Mouse (Mus musculus) forebrain, embryonic 16.5 days (tissue): ENCODE measurements around the gene Dusp27. TPM values are rescaled to one million over a fixed set of nuclear protein-coding genes. Genes with fewer than 3 reads are reported as not detected.
"Not testable (repeated sequence)": the region's sequence is repeated elsewhere in the genome, so short reads cannot be mapped to it uniquely, and the experiment has no call there.

ENCODE experiments used
- ATAC-seq: fragments of 200-750 bp; cut with Nextera tagmentation; 2 replicates; pipeline ENCODE4 v1.8.0; 2017; ENCODE audit warnings: mild to moderate bottlenecking, moderate library complexity
- H3K27ac ChIP-seq: fragments of 300-500 bp; sonication (generic); 2 replicates; pipeline ENCODE4 v1.5.1; 2014; ENCODE audit warnings: low read length, control low read depth
- H3K27me3 ChIP-seq: fragments of 300-500 bp; sonication (generic); replicated peaks from 2 replicates; pipeline ENCODE4 v1.6.1; 2014; ENCODE audit warnings: low read length; ENCODE audit not compliant: control insufficient read depth, insufficient read depth
- H3K36me3 ChIP-seq: fragments of 300-500 bp; sonication (generic); 2 replicates; pipeline ENCODE4 v1.6.1; 2014; ENCODE audit not compliant: control insufficient read depth, insufficient read depth
- H3K4me1 ChIP-seq: fragments of 300-500 bp; sonication (generic); replicated peaks from 2 replicates; pipeline ENCODE4 v1.6.1; 2014; ENCODE audit warnings: low read length; ENCODE audit not compliant: control insufficient read depth, insufficient read depth
- H3K4me2 ChIP-seq: fragments of 300-500 bp; sonication (generic); 2 replicates; pipeline ENCODE4 v1.6.1; 2014; ENCODE audit warnings: mild to moderate bottlenecking, low read length, control low read depth
- H3K4me3 ChIP-seq: fragments of 300-500 bp; sonication (generic); replicated peaks from 2 replicates; pipeline ENCODE4 v1.5.1; 2014; ENCODE audit warnings: mild to moderate bottlenecking, low read length, control low read depth
- H3K9ac ChIP-seq: fragments of 300-500 bp; sonication (generic); replicated peaks from 2 replicates; pipeline ENCODE4 v1.6.1; 2014; ENCODE audit warnings: low read depth, low read length, control low read depth
- H3K9me3 ChIP-seq: fragments of 300-500 bp; sonication (generic); 2 replicates; pipeline ENCODE4 v1.6.1; 2016; ENCODE audit warnings: low read length; ENCODE audit not compliant: control insufficient read depth
- WGBS: fragments of 180-500 bp; shearing (Covaris S2); extraction: QIAGEN DNeasy Blood & Tissue Kit; methylation state at CpG from one replicate; pipeline ENCODE4 v1.1.7; 2014; 5-methylcytosine and 5-hydroxymethylcytosine counted together
- polyA plus RNA-seq: library from polyadenylated mRNA; unstranded; fragments of >200 nt; fragmentation: Nextera tagmentation; extraction: Ambion mirVana; gene quantifications from 2 replicates; pipeline ENCODE4 v1.2.1, GENCODE M21; 2015

Gene Dusp27
- polyA plus RNA-seq, 1 experiment from 2014 or later, result 1.1 TPM

- H3K4me2 ChIP-seq, result no peak overlapping the region
- no peaks in the 10 kb centered on the region for H3K9me3 ChIP-seq
- 0 out of 2 replicates have a peak, but pooled peaks cover 5% of the 10 kb centered on the region for H3K27me3 ChIP-seq
- no peak overlapping the region for H3K27ac ChIP-seq
- H3K4me3 ChIP-seq, result no peak overlapping the region
- no peaks in the 10 kb centered on the region; the same call in 1 of the 2 replicates for H3K4me1 ChIP-seq
- H3K9ac ChIP-seq, result no peak overlapping the region
- WGBS, result 47% methylated on average over 11 of the region's 11 CpGs
- no peaks in the 10 kb centered on the region for H3K36me3 ChIP-seq
- ATAC-seq, result no peak
These were observed 23.6 kb upstream of the Dusp27 start for GRCm38 (mm10) chr1:166151341-166151740.

- H3K4me3 ChIP-seq, result no peak overlapping the region
- no peak for ATAC-seq
- 81% methylated on average over 7 of the region's 7 CpGs for WGBS
- no peak overlapping the region for H3K4me2 ChIP-seq
- H3K27me3 ChIP-seq, result 0 out of 2 replicates have a peak, but pooled peaks cover 5% of the 10 kb centered on the region
- no peak overlapping the region for H3K27ac ChIP-seq
- H3K9ac ChIP-seq, result no peak overlapping the region
- H3K4me1 ChIP-seq, result no peaks in the 10 kb centered on the region; the same call in 1 of the 2 replicates
- no peaks in the 10 kb centered on the region for H3K9me3 ChIP-seq
- no peaks in the 10 kb centered on the region for H3K36me3 ChIP-seq
These were observed 22.3 kb upstream of the Dusp27 start for GRCm38 (mm10) chr1:166150035-166150434.

- no peaks in the 10 kb centered on the region for H3K9me3 ChIP-seq
- H3K36me3 ChIP-seq, result no peaks in the 10 kb centered on the region
- no peak for ATAC-seq
- H3K27ac ChIP-seq, result no peak overlapping the region
- no peaks in the 10 kb centered on the region; the same call in 1 of the 2 replicates for H3K4me1 ChIP-seq
- no peak overlapping the region for H3K4me3 ChIP-seq
- no peak overlapping the region for H3K4me2 ChIP-seq
- 87% methylated on average over 4 of the region's 4 CpGs for WGBS
- H3K27me3 ChIP-seq, result 0 out of 2 replicates have a peak, but pooled peaks cover 2% of the 10 kb centered on the region
- H3K9ac ChIP-seq, result no peak overlapping the region
These were observed 21.7 kb upstream of the Dusp27 start for GRCm38 (mm10) chr1:166149441-166149840.

GRCm38 (mm10) chr1:166147657-166148056 is 19.9 kb upstream of the Dusp27 start:
- ATAC-seq, result no peak
- Histone ChIP-seq H3K4me1 (no peaks in the 10 kb centered on the region), H3K4me2 (no peak overlapping the region), H3K9ac (no peak overlapping the region), H3K4me3 (no peak overlapping the region), H3K9me3 (no peaks in the 10 kb centered on the region), H3K36me3 (no peaks in the 10 kb centered on the region), H3K27me3 (no peaks in the 10 kb centered on the region), H3K27ac (no peak overlapping the region)
- 75% methylated on average over 3 of the region's 3 CpGs for WGBS

GRCm38 (mm10) chr1:166146626-166147025 is 18.9 kb upstream of the Dusp27 start:
- no peaks in the 10 kb centered on the region for H3K4me1 ChIP-seq
- H3K9me3 ChIP-seq, result no peaks in the 10 kb centered on the region
- H3K9ac ChIP-seq, result no peak overlapping the region
- no peak for ATAC-seq
- H3K4me3 ChIP-seq, result no peak overlapping the region
- no peaks in the 10 kb centered on the region for H3K36me3 ChIP-seq
- no peak overlapping the region for H3K4me2 ChIP-seq
- H3K27me3 ChIP-seq, result no peaks in the 10 kb centered on the region
- 90% methylated on average over 11 of the region's 11 CpGs for whole genome bisulfite sequencing
- no peak overlapping the region for H3K27ac ChIP-seq

GRCm38 (mm10) chr1:166142369-166142768 is 14.6 kb upstream of the Dusp27 start:
- Histone ChIP-seq H3K4me2 (no peak overlapping the region), H3K4me3 (no peak overlapping the region), H3K9ac (no peak overlapping the region), H3K9me3 (no peaks in the 10 kb centered on the region), H3K27me3 (no peaks in the 10 kb centered on the region), H3K4me1 (no peaks in the 10 kb centered on the region), H3K27ac (no peak overlapping the region), H3K36me3 (no peaks in the 10 kb centered on the region)
- WGBS, result 76% methylated on average over 6 of the region's 6 CpGs
- ATAC-seq, result no peak

GRCm38 (mm10) chr1:166141868-166142267 is 14.1 kb upstream of the Dusp27 start:
- H3K27me3 ChIP-seq, ATAC-seq, H3K4me3 ChIP-seq, H3K9me3 ChIP-seq, H3K4me2 ChIP-seq, H3K36me3 ChIP-seq, H3K27ac ChIP-seq, H3K9ac ChIP-seq, H3K4me1 ChIP-seq: not testable (repeated sequence)
- 93% methylated on average over 9 of the region's 9 CpGs for WGBS

- no peaks in the 10 kb centered on the region for H3K9me3 ChIP-seq
- no peak overlapping the region for H3K9ac ChIP-seq
- 34% methylated on average over 4 of the region's 4 CpGs for WGBS
- H3K4me2 ChIP-seq, result no peak overlapping the region
- H3K27ac ChIP-seq, result no peak overlapping the region
- ATAC-seq, result no peak
- H3K36me3 ChIP-seq, result no peaks in the 10 kb centered on the region
- H3K4me1 ChIP-seq, result no peaks in the 10 kb centered on the region
- H3K4me3 ChIP-seq, result no peak overlapping the region
- no peaks in the 10 kb centered on the region for H3K27me3 ChIP-seq
These were observed 12.0 kb upstream of the Dusp27 start for GRCm38 (mm10) chr1:166139620-166140184.

- Histone ChIP-seq H3K9ac (no peak overlapping the region), H3K4me2 (no peak overlapping the region), H3K27me3 (no peaks in the 10 kb centered on the region), H3K4me1 (no peaks in the 10 kb centered on the region), H3K4me3 (no peak overlapping the region), H3K27ac (no peak overlapping the region), H3K9me3 (no peaks in the 10 kb centered on the region), H3K36me3 (no peaks in the 10 kb centered on the region)
- 11% methylated on average over 3 of the region's 3 CpGs for whole genome bisulfite sequencing
- no peak for ATAC-seq
These were observed 11.4 kb upstream of the Dusp27 start for GRCm38 (mm10) chr1:166139113-166139512.

- Histone ChIP-seq H3K9me3 (no peaks in the 10 kb centered on the region), H3K4me1 (no peaks in the 10 kb centered on the region), H3K36me3 (no peaks in the 10 kb centered on the region), H3K27me3 (no peaks in the 10 kb centered on the region), H3K27ac (no peak overlapping the region), H3K4me2 (no peak overlapping the region), H3K4me3 (no peak overlapping the region), H3K9ac (no peak overlapping the region)
- no peak for ATAC-seq
- WGBS, result 84% methylated on average over 13 of the region's 13 CpGs
These were observed 10.4 kb upstream of the Dusp27 start for GRCm38 (mm10) chr1:166138136-166138535.
